Mouse (Mus musculus) CH12.LX (cell line): ENCODE data around the gene Slc1a1. TPM values are rescaled to one million over a fixed set of nuclear protein-coding genes. Genes with fewer than 3 reads are reported as not detected.

Source experiments
- DNase-seq: peaks from one replicate; pipeline ENCODE4 v3.0.0-alpha.2; 2013; ENCODE audit errors: extremely low read depth
- H3K27ac ChIP-seq: 2 replicates; pipeline ENCODE4 v1.5.1; 2012; ENCODE audit warnings: low read depth, mild to moderate bottlenecking, control low read depth, moderate library complexity; ENCODE audit not compliant: insufficient read depth
- H3K27me3 ChIP-seq: replicated peaks from 2 replicates; pipeline ENCODE3; 2012; ENCODE audit warnings: inconsistent platforms
- H3K36me3 ChIP-seq, 2 experiments: replicated peaks in 1 of 2; 2 replicates each; pipeline versions ENCODE3 to v1.6.1; 2012; ENCODE audit warnings: inconsistent platforms in 1 of 2, low read length in 1 of 2, mild to moderate bottlenecking in 1 of 2, mixed read lengths in 1 of 2, moderate library complexity in 1 of 2; ENCODE audit not compliant: control insufficient read depth in 1 of 2, insufficient read depth in 1 of 2
- H3K4me1 ChIP-seq, 2 experiments: 2 replicates each; pipeline ENCODE4 v1.6.1; 2012; ENCODE audit warnings: inconsistent platforms in 1 of 2, moderate library complexity in 1 of 2; ENCODE audit not compliant: insufficient read depth in 2 of 2, control insufficient read depth in 1 of 2
- H3K4me2 ChIP-seq: 2 replicates; pipeline ENCODE4 v1.6.1; 2012; ENCODE audit warnings: low read depth, mild to moderate bottlenecking, control low read depth; ENCODE audit not compliant: poor library complexity, insufficient read depth, severe bottlenecking
- H3K4me3 ChIP-seq, 3 experiments: fragments of 150-350 bp in 1 of 3; sonication (generic) in 1 of 3; replicated peaks in 1 of 3; 2 replicates each; pipeline versions ENCODE3 to v1.5.1; 2011 to 2012; ENCODE audit warnings: low read depth in 2 of 3, low read length in 2 of 3, mild to moderate bottlenecking in 2 of 3, moderate library complexity in 2 of 3, control low read depth in 1 of 3, improper control_type of control experiment in 1 of 3, inconsistent platforms in 1 of 3, mixed read lengths in 1 of 3; ENCODE audit not compliant: poor library complexity in 1 of 3
- H3K79me2 ChIP-seq: replicated peaks from 2 replicates; pipeline ENCODE4 v1.6.1; 2012; ENCODE audit warnings: mild to moderate bottlenecking, moderate library complexity; ENCODE audit not compliant: control insufficient read depth, poor library complexity, insufficient read depth, severe bottlenecking; ENCODE audit errors: extremely low read depth
- H3K9ac ChIP-seq: 2 replicates; pipeline ENCODE4 v1.6.1; 2012; ENCODE audit warnings: low read depth, mild to moderate bottlenecking, control low read depth, moderate library complexity; ENCODE audit not compliant: insufficient read depth
- H3K9me3 ChIP-seq: replicated peaks from 2 replicates; pipeline ENCODE3; 2012; ENCODE audit warnings: low read length, inconsistent platforms, mixed read lengths
- E2F4 ChIP-seq: IDR thresholded peaks from 2 replicates; pipeline ENCODE4 v1.6.1; 2011; ENCODE audit warnings: low read depth, low read length, improper control_type of control experiment; ENCODE audit not compliant: insufficient replicate concordance
- HCFC1 ChIP-seq: IDR thresholded peaks from 2 replicates; pipeline ENCODE4 v1.6.1; 2012; ENCODE audit warnings: low read depth, mild to moderate bottlenecking, inconsistent platforms, low read length, improper control_type of control experiment
- IRF4 ChIP-seq: IDR thresholded peaks from 2 replicates; pipeline ENCODE4 v1.6.1; 2014; ENCODE audit warnings: low read depth, mild to moderate bottlenecking, inconsistent platforms, low read length, improper control_type of control experiment
- KAT2A ChIP-seq: IDR thresholded peaks from 2 replicates; pipeline ENCODE4 v1.6.1; 2012; ENCODE audit warnings: low read length, improper control_type of control experiment, inconsistent platforms; ENCODE audit not compliant: insufficient replicate concordance
- MAZ ChIP-seq: IDR thresholded peaks from 2 replicates; pipeline ENCODE4 v1.6.1; 2012; ENCODE audit warnings: low read depth, mild to moderate bottlenecking, inconsistent platforms, low read length, improper control_type of control experiment, moderate library complexity
- ZNF384 ChIP-seq: IDR thresholded peaks from 2 replicates; pipeline ENCODE4 v1.6.1; 2012; ENCODE audit warnings: low read depth, low read length, improper control_type of control experiment, inconsistent platforms
- dilution Hi-C: fragments of 300-500 bp; cut with MboI; formaldehyde crosslinking; loops from 2 replicates; pipeline ENCODE4 v1.14.3; 2020; ENCODE audit warnings: low sequenced_read_pairs; ENCODE audit not compliant: extremely low pct_unique_long_range_greater_than_20kb, extremely low pct_ligation_motif_present
- in situ Hi-C: fragments of 300-500 bp; cut with MboI; formaldehyde crosslinking; loops from 3 replicates; pipeline ENCODE4 v1.14.3; 2019; ENCODE audit warnings: low sequenced_read_pairs, low pct_ligation_motif_present, low pct_unique_long_range_greater_than_20kb, mixed read lengths
- polyA plus RNA-seq: library from polyadenylated mRNA; unstranded; fragments of >175 nt; gene quantifications from 2 replicates; pipeline ENCODE4 v1.2.1, GENCODE M21; 2012; ENCODE audit warnings: low read depth; ENCODE audit not compliant: insufficient read length
- total RNA-seq, 2 experiments: library from RNA; depleted of rRNA; stranded (reverse); fragments of 300-350 nt in 1 of 2; fragments of >200 nt in 1 of 2; gene quantifications; 2 replicates each; pipeline ENCODE4 v1.2.3; 2012 to 2014

Slc1a1 gene
- total and polyA plus RNA-seq, 3 experiments: 0.20 to 1.1 (median 0.95) TPM

GRCm38 (mm10) chr19:28963113-28963512, 128.3 kb downstream of the Slc1a1 start:
- no peak for DNase-seq

GRCm38 (mm10) chr19:28963513-28963841, 128.6 kb downstream of the Slc1a1 start:
- dilution Hi-C loops: no loop called here
- H3K9ac ChIP-seq: no peak overlapping the region
- in situ Hi-C loops: no loop called here

More at GRCm38 (mm10) chr19:28963113-28963512, 128.3 kb downstream of the Slc1a1 start:
- Histone ChIP-seq H3K4me1 (peaks cover 4 to 17% of the 10 kb centered on the region in 2 experiments; a peak in 3 of 4 replicates), H3K79me2 (no peaks in the 10 kb centered on the region), H3K27ac (no peak overlapping the region), H3K4me3 (peak overlapping the region in 1 of 3 experiments; percentile 88), H3K27me3 (no peaks in the 10 kb centered on the region), H3K9me3 (no peaks in the 10 kb centered on the region), H3K36me3 (peaks cover 0 to 9% of the 10 kb centered on the region in 2 experiments), H3K9ac (no peak overlapping the region), H3K4me2 (peak overlapping the region; percentile 81)
- in situ Hi-C loops (no loop called here), dilution Hi-C loops (no loop called here)
- TF ChIP-seq MAZ: 0 out of 2 replicates have a peak, but pooled peaks have one; percentile 5
- no peak for TF ChIP-seq HCFC1
- no peak for TF ChIP-seq E2F4

More at GRCm38 (mm10) chr19:28963513-28963841, 128.6 kb downstream of the Slc1a1 start:
- peak overlapping the region; percentile 81 for H3K4me2 ChIP-seq
- H3K4me1 ChIP-seq: peaks cover 4 to 17% of the 10 kb centered on the region in 2 experiments; a peak in 3 of 4 replicates
- H3K4me3 ChIP-seq: peak overlapping the region; percentile 61 to 88 (median 71)
- H3K9me3 ChIP-seq: no peaks in the 10 kb centered on the region
- H3K27me3 ChIP-seq: no peaks in the 10 kb centered on the region
- TF ChIP-seq MAZ (0 out of 2 replicates have a peak, but pooled peaks have one; percentile 12), KAT2A (no peak), ZNF384 (peak; percentile 56), IRF4 (peak; percentile 72; the same call in 1 of the 2 replicates)
- no peak overlapping the region for H3K27ac ChIP-seq
- H3K36me3 ChIP-seq: peaks cover 0 to 9% of the 10 kb centered on the region in 2 experiments
- DNase-seq: no peak
- H3K79me2 ChIP-seq: no peaks in the 10 kb centered on the region

Other genes with a start within 250 kb of the Slc1a1 start
- gene Glis3, start 155.0 kb upstream of the Slc1a1 start, total RNA-seq (2012; rRNA removed): not detected in 2 replicates
- gene Glis3, start 155.0 kb upstream of the Slc1a1 start, total RNA-seq (2014; rRNA removed): not detected in 2 replicates
- gene Glis3, start 155.0 kb upstream of the Slc1a1 start, polyA plus RNA-seq: 0.08 TPM in 1 of 2 replicates, not detected in the other
- 4.3 and 5.3 TPM in 2 replicates for gene Plpp6, start 128.9 kb downstream of the Slc1a1 start, total RNA-seq (2012; rRNA removed)
- gene Plpp6, start 128.9 kb downstream of the Slc1a1 start, total RNA-seq (2014; rRNA removed): 4.3 and 6.6 TPM in 2 replicates
- gene Plpp6, start 128.9 kb downstream of the Slc1a1 start, polyA plus RNA-seq: 5.2 and 5.6 TPM in 2 replicates
- gene 4430402I18Rik, start 132.8 kb downstream of the Slc1a1 start, total RNA-seq (2012; rRNA removed): 0.04 and 0.51 TPM in 2 replicates
- gene 4430402I18Rik, start 132.8 kb downstream of the Slc1a1 start, total RNA-seq (2014; rRNA removed): 0.15 and 1.2 TPM in 2 replicates
- gene 4430402I18Rik, start 132.8 kb downstream of the Slc1a1 start, polyA plus RNA-seq: 0.14 and 0.26 TPM in 2 replicates
- gene Cdc37l1, start 155.3 kb downstream of the Slc1a1 start, total RNA-seq (2012; rRNA removed): 14.0 and 15.6 TPM in 2 replicates
- gene Cdc37l1, start 155.3 kb downstream of the Slc1a1 start, total RNA-seq (2014; rRNA removed): 22.9 and 28.1 TPM in 2 replicates
- gene Cdc37l1, start 155.3 kb downstream of the Slc1a1 start, polyA plus RNA-seq: 26.5 and 26.8 TPM in 2 replicates
- 21.3 TPM in 2 replicates for gene Ak3, start 212.9 kb downstream of the Slc1a1 start, total RNA-seq (2012; rRNA removed)
- 33.9 and 36.0 TPM in 2 replicates for gene Ak3, start 212.9 kb downstream of the Slc1a1 start, total RNA-seq (2014; rRNA removed)
- gene Ak3, start 212.9 kb downstream of the Slc1a1 start, polyA plus RNA-seq: 36.5 and 38.8 TPM in 2 replicates